Mouse (Mus musculus): ENCODE measurements around the gene Uqcrh. TPM values are rescaled to one million over a fixed set of nuclear protein-coding genes. Genes with fewer than 3 reads are reported as not detected.

Uqcrh gene
- total RNA-seq (2014; rRNA removed) (271 and 387 TPM in 2 replicates), polyA plus RNA-seq (2015; fragmentation: Nextera tagmentation; extraction: Ambion mirVana) (414 and 534 TPM in 2 replicates)

- Histone ChIP-seq H3K36me3 (ENCODE audit: insufficient read depth) (peaks cover 11% of the 10 kb centered on the region), H3K4me1 (ENCODE audit: insufficient read depth) (peaks cover 23% of the 10 kb centered on the region; the same call in 1 of the 2 replicates), H3K27me3 (ENCODE audit: insufficient read depth, low read length) (no peaks in the 10 kb centered on the region), H3K9me3 (ENCODE audit: low read length) (no peaks in the 10 kb centered on the region), H3K27ac (ENCODE audit: low read depth, low read length) (peak within 1 kb of the TSS; percentile 94), H3K9ac (peak within 1 kb of the TSS; percentile 85), H3K4me3 (ENCODE audit: low read depth, low read length) (peak within 1 kb of the TSS; percentile 82), H3K4me2 (ENCODE audit: low read depth) (peak within 1 kb of the TSS; percentile 85)
- peak; percentile 98 for DNase-seq
- peak; percentile 94 for ATAC-seq
- WGBS: 1% methylated on average over 55 of the region's 55 CpGs
- TF ChIP-seq CTCF (IDR thresholded peaks at IDR 0.05; ENCODE audit: low read depth): no peak
Observed at GRCm38 (mm10) chr4:116074861-116075620, at the start of gene Uqcrh, which contains the start of gene Lrrc41. Gene Uqcrh (minus strand): TSS chr4:116075071. Gene Lrrc41 (plus strand): TSS chr4:116075269.

- no peaks in the 10 kb centered on the region for H3K27me3 ChIP-seq (ENCODE audit: insufficient read depth, low read length)
- peak; percentile 54 for TF ChIP-seq CTCF (IDR thresholded peaks at IDR 0.05; ENCODE audit: low read depth)
- no peaks in the 10 kb centered on the region for H3K4me1 ChIP-seq (ENCODE audit: insufficient read depth)
- H3K36me3 ChIP-seq (ENCODE audit: insufficient read depth): no peaks in the 10 kb centered on the region
- H3K27ac ChIP-seq (ENCODE audit: low read depth, low read length): no peak within 1 kb of the TSS; the same call in 1 of the 2 replicates
- under 1% methylated on average over 24 of the region's 24 CpGs for WGBS
- peak within 1 kb of the TSS; percentile 59 for H3K9ac ChIP-seq
- H3K4me2 ChIP-seq (ENCODE audit: low read depth): peak within 1 kb of the TSS; percentile 55
- no peaks in the 10 kb centered on the region for H3K9me3 ChIP-seq (ENCODE audit: low read length)
- peak; percentile 94 for DNase-seq
- ATAC-seq: peak; percentile 99
- H3K4me3 ChIP-seq (ENCODE audit: low read depth, low read length): peak within 1 kb of the TSS; percentile 60
Observed at GRCm38 (mm10) chr4:116123602-116124519, 49.0 kb upstream of the Uqcrh start, which contains the start of the genes Rad54l and Pomgnt1. Gene Rad54l (minus strand): TSS chr4:116123690. Gene Pomgnt1 (plus strand): TSS chr4:116123840.

- no peak overlapping the region for H3K9ac ChIP-seq
- H3K9me3 ChIP-seq (ENCODE audit: low read length): no peaks in the 10 kb centered on the region
- no peaks in the 10 kb centered on the region for H3K4me1 ChIP-seq (ENCODE audit: insufficient read depth)
- no peaks in the 10 kb centered on the region for H3K36me3 ChIP-seq (ENCODE audit: insufficient read depth)
- no peak for TF ChIP-seq CTCF (IDR thresholded peaks at IDR 0.05; ENCODE audit: low read depth)
- 3% methylated on average over 1 of the region's 1 CpGs for WGBS
- peak overlapping the region; percentile 55; the same call in 1 of the 2 replicates for H3K4me2 ChIP-seq (ENCODE audit: low read depth)
- no peaks in the 10 kb centered on the region for H3K27me3 ChIP-seq (ENCODE audit: insufficient read depth, low read length)
- ATAC-seq (no peak), DNase-seq (no peak)
- H3K4me3 ChIP-seq (ENCODE audit: low read depth, low read length): peak overlapping the region; percentile 60
- no peak overlapping the region for H3K27ac ChIP-seq (ENCODE audit: low read depth, low read length)
Observed at GRCm38 (mm10) chr4:116122762-116123161, 47.9 kb upstream of the Uqcrh start.

- H3K9me3 ChIP-seq (ENCODE audit: low read length): no peaks in the 10 kb centered on the region
- H3K9ac ChIP-seq: no peak overlapping the region
- DNase-seq (no peak), ATAC-seq (no peak)
- 37% methylated on average over 2 of the region's 2 CpGs for whole genome bisulfite sequencing
- no peak overlapping the region for H3K4me2 ChIP-seq (ENCODE audit: low read depth)
- no peaks in the 10 kb centered on the region for H3K36me3 ChIP-seq (ENCODE audit: insufficient read depth)
- no peak overlapping the region for H3K27ac ChIP-seq (ENCODE audit: low read depth, low read length)
- H3K4me1 ChIP-seq (ENCODE audit: insufficient read depth): no peaks in the 10 kb centered on the region
- no peak overlapping the region for H3K4me3 ChIP-seq (ENCODE audit: low read depth, low read length)
- TF ChIP-seq CTCF (IDR thresholded peaks at IDR 0.05; ENCODE audit: low read depth): no peak
- H3K27me3 ChIP-seq (ENCODE audit: insufficient read depth, low read length): no peaks in the 10 kb centered on the region
Observed at GRCm38 (mm10) chr4:116111486-116111885, 36.6 kb upstream of the Uqcrh start.

- 96% methylated on average over 6 of the region's 6 CpGs for WGBS
- DNase-seq: no peak
- H3K36me3 ChIP-seq (ENCODE audit: insufficient read depth): no peaks in the 10 kb centered on the region
Observed at GRCm38 (mm10) chr4:116110695-116111094, 35.8 kb upstream of the Uqcrh start.

GRCm38 (mm10) chr4:116105278-116105677, 30.4 kb upstream of the Uqcrh start:
- H3K36me3 ChIP-seq (ENCODE audit: insufficient read depth): peaks cover 5% of the 10 kb centered on the region; the same call in 1 of the 2 replicates
- no peak overlapping the region for H3K9ac ChIP-seq
- ATAC-seq: no peak
- no peaks in the 10 kb centered on the region for H3K9me3 ChIP-seq (ENCODE audit: low read length)
- no peak for TF ChIP-seq CTCF (IDR thresholded peaks at IDR 0.05; ENCODE audit: low read depth)
- 93% methylated on average over 5 of the region's 5 CpGs for whole genome bisulfite sequencing
- no peak overlapping the region for H3K4me2 ChIP-seq (ENCODE audit: low read depth)
- H3K27me3 ChIP-seq (ENCODE audit: insufficient read depth, low read length): no peaks in the 10 kb centered on the region
- no peak overlapping the region for H3K4me3 ChIP-seq (ENCODE audit: low read depth, low read length)
- no peak overlapping the region for H3K27ac ChIP-seq (ENCODE audit: low read depth, low read length)
- no peak for DNase-seq
- H3K4me1 ChIP-seq (ENCODE audit: insufficient read depth): no peaks in the 10 kb centered on the region

More at GRCm38 (mm10) chr4:116110695-116111094, 35.8 kb upstream of the Uqcrh start:
- no peak overlapping the region for H3K9ac ChIP-seq
- H3K4me2 ChIP-seq (ENCODE audit: low read depth): no peak overlapping the region
- H3K27ac ChIP-seq (ENCODE audit: low read depth, low read length): no peak overlapping the region
- no peaks in the 10 kb centered on the region for H3K27me3 ChIP-seq (ENCODE audit: insufficient read depth, low read length)
- no peak overlapping the region for H3K4me3 ChIP-seq (ENCODE audit: low read depth, low read length)
- H3K4me1 ChIP-seq (ENCODE audit: insufficient read depth): no peaks in the 10 kb centered on the region
- ATAC-seq: no peak
- no peak for TF ChIP-seq CTCF (IDR thresholded peaks at IDR 0.05; ENCODE audit: low read depth)
- H3K9me3 ChIP-seq (ENCODE audit: low read length): no peaks in the 10 kb centered on the region
